Mouse (Mus musculus): Measurements from ENCODE around the gene Ermap.

Gene Ermap

DNA sequence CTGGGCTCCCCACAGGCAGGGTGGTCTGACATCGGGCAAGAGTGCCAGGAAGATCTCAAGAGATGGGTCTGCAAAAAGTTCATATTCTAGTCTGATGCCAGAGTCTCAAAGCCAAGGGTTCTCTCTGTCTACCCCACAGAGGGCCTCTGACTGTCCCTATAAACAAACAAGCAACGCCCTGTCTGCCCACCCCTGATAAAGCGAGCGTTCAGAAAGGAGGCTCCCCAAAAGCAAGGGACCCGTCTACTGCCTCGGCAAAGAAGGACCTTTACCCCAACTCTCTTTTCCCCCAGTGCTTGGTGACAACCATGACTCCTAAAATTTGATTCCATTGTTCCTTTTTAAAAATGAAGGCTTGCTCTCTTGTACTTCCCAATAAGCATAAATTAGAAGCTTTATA is at the start of gene Ermap:
TSS of gene Ermap (minus strand) at position 148 of the 400 bp plus-strand sequence.
- DNase-seq = no peak

DNA sequence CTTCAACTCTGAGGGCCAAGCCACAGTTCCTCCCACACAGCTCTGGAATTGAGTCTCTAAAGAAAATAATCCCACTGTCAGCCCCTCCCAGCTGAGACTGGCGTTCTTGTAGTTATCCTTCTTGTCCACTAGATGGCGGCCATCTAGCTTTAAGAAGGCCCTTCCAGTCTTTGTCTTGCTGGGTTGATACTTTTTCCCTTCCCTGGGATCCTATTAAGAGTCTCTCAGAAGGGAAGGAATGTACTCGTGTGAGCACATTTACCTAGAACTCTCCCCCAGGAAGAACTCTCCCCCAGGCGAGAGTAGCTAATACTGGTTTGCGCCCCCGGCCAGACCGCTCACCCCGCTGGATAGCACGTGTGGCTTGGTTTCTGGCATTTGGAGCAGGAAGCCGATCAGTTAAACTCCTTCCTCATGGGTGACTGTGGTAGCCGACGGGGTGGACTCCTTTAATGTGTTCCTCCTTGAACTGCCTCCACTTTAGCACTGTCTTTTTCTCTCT is 49.4 kb upstream of the Ermap start:
- DNase-seq = peak; percentile 31

DNA sequence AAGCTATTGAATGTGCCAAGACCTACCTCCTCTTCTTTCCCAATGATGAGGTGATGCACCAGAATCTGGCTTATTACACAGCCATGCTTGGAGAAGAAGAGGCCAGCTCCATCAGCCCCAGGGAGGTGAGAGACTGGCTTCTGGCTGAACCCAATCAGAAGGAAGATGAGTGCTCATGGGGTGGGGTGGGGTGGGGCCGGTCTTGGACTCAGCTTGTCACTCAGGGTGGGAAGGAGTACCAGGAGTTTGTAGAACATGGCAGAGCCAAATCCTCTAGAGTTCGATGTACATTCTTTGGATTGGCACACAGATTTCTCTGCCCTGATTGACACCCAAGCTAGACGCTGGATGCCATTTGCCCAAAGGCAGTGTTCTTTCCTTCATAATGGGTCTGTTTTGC is 48.9 kb upstream of the Ermap start:
- DNase-seq = no peak

DNA sequence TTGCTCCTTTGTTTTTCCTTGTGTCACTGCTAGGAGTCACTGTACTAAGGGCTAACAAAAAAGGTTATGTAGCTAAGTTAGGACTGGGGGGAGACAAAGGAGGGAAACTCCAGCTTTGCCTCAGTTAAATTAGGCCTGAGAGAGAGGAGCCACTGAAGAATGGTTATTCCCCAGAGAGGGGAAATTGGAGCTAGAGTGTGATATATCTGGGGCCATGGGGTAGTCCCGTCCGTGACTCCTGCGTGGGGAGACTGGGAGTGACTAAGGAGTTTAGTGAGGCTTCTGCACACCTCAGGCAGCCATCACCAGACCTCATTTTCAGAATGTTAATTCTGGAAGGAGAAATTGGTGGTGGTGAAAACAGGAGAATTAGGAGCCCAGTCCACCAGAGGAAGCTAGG is 44.5 kb upstream of the Ermap start:
- no peak for DNase-seq

DNA sequence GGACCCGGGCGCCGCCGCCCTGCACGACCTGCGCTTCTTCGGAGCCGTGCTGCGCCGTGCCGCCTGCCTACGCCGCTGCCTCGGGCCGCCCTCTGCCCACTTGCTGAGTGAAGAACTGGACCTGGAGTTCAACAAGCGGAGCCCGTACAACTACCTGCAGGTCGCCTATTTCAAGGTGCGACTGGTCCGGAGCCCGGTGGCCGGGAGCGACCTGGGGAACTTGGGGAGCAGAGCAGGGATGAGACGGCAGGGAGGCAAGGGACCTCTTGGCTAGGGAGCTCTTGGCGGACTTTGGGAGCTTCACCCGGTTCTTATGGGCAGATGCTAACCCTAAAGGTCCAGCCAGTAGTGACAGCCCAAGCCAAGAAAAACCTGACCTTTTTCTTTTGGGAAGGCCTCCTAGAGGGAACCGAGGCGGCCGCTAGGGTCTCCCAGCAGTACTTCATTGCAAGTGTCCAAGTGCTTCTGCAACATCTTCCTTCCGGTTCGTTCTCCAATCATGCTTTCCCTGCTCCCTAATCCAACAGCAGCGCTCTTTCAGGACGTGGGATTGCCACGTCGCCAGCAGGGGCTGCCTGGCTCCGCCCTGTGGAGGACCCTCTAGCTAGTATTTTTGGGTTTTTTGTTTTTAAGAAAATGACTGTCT is 43.6 kb upstream of the Ermap start:
- no peak for DNase-seq

DNA sequence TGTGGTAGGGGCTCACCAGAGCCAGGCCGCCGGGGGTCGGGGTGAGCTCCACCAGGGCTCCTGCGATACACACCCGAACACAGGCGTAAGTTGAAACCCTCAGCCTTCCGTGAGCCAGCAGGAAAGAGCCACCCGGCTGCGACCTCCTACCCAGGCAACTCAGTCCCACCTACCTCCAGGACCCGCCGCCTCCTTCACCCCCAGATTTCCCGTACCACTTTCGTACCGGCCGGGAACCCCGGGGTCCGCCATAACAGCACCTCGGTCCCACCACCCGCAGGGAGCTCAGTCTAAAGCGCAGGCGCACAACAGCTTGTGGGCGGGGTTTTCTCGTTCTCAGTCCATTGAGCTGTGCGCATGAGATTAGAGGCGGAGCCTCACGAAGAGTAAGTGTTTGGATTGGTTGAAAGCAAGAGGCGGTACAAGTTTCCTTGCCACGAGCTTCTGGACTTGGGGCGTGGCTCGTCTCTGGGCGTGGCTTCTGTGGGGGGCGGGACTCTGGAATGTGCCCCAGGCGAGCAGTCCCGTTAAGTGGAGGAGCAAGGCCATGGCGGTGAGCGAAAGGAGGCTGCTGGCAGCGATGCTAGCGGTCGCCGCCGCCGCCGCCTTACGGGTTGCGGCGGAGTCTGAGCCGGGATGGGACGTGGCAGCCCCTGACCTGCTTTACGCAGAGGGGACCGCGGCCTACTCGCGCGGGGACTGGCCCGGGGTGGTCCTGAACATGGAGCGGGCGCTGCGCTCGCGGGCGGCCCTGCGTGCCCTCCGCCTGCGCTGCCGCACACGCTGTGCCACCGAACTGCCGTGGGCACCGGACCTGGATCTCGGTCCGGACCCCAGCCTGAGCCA is 42.8 kb upstream of the Ermap start, which contains the start of the genes AU022252 and P3h1:
TSS of gene AU022252 (minus strand) at position 303 of the 846 bp plus-strand sequence.
TSS of gene P3h1 (plus strand) at position 506 of the 846 bp plus-strand sequence.
- peak; percentile 100 for DNase-seq

DNA sequence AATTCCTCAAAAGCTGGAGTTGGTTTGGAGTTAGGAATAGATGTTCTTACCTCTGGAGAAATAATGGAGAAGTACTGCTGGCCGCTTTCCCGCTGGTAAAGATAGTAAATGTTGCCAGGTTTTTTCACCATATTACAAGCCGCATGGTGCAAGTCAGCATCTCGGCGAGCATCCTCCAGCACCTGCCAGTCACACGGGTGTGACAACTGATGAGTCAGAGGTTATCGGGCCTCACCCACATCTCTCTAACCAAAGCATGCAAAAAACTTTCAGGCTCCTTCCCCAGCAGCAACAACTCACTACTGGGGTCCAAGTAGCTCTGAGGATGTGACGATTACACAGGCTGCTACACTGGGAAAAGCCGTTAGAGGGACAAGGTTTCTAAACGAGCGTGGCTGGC is 36.9 kb upstream of the Ermap start:
- DNase-seq = no peak

DNA sequence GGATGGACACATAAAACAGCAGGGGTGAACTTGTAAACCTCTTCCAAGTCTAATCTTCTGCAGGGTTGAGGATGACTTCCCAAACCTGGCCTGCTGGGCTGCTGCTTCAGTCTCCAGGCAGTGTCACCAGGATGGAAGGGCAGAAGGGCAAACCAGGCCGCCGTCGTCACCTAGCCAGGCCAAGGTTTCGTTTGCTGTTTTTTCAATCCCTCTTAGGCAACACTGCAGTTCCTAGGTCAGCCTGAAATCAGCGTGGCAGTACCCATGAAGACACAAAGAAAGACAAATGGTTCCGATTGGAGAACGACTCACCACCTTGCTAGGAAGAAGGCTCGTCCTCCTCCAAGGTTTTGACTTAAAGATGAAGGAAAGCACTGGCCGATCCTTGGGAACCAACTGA is 35.9 kb upstream of the Ermap start:
- no peak for DNase-seq

DNA sequence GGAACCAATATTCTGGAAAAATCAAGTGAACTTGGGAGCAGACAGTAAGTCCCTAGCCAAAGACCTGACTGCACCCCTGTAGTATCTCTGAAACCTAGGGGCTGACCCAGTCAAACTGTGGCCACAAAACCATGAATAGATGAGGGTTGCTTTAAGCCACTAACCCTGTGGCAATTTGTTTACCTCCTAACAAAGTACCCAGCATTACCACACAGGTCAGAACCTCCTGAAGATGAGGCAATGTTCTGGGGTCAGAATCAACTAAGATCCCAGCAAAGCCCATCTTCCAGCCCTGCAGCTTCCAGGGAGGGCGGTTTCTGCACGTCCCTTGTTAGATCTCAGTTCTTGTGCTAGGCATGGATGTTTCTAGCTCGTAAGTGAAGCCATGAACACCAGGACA is 34.7 kb upstream of the Ermap start:
- DNase-seq = no peak

DNA sequence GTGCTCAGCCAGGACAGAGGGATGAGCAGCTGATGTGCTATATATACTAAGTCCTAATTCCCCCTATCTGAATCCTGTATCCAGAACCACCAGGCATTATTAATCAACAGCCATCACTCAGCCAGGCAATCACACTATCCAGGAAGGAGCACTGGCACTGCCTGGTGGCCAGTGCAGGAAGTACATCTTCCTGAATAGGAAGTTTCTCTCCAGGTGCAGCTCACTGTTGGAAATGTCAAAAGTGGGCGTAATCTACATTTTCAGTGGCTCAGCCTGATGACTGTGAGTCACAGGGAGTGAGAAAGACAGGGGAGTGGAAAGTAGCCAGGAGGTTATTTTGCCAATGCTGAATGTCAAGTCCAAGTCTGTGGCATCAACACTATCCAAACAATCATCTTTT is 33.9 kb upstream of the Ermap start:
- DNase-seq = peak; percentile 11

DNA sequence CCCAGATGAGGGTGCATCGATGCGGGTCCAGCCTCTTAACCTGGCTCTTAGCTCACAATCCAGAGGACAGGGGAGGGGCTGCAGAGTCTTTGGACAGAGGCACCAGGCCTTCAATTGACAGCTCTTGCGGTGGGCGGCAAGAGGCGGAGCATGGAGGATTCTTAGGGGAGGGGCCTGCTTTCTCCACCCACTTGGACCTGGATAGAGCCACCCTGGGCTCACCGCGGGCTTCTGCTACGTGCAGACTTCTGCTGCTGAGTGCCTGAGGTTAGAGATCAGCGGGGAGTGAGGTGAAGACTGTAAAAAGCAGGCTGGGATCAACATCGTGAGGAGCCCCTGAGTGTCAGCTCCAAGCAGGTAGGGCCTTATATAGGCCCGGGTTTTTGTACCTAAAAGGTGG is 28.4 kb upstream of the Ermap start, which contains the start of gene Tmem269:
TSS of gene Tmem269 (minus strand) at position 49 of the 400 bp plus-strand sequence.
- DNase-seq = no peak

DNA sequence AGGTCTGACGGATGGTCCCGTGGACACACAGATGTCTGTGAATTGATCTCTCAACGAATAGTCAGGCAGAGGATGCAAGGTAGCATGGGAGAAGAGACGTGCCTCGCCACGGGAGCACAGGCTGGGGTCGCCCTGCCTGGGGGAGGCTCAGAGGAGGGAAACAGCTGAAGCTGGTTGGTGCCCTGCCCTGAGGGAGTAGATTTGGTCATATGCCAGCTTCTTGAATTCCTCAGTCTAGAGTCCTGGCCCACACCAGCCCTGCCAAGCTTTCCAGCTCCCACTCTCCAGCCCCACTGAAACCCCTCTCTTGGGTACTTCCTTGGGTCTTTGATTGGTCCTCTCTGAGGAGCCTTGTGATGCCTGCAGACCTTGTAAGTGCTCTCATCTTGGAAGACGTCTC is 26.9 kb upstream of the Ermap start:
- no peak for DNase-seq

DNA sequence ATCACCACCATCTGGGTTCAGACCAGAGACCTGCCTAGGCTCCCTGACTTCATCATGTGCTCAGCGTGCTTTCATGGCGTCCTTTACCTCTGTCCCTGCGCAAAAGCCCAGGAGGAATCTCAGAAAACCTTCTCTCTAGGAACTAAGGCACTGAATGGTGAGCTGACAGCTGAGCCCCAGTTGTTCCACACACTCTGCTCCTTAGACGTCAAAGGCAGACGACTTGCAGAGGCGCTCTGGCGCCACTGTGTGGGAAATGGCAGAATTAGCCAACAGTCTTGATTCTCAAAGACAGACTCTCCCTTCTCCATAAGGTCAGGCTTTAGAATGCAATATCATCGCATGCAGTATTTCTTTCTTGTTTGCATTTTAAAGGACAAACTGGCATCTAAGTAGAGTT is 14.9 kb upstream of the Ermap start:
- peak; percentile 59 for DNase-seq

DNA sequence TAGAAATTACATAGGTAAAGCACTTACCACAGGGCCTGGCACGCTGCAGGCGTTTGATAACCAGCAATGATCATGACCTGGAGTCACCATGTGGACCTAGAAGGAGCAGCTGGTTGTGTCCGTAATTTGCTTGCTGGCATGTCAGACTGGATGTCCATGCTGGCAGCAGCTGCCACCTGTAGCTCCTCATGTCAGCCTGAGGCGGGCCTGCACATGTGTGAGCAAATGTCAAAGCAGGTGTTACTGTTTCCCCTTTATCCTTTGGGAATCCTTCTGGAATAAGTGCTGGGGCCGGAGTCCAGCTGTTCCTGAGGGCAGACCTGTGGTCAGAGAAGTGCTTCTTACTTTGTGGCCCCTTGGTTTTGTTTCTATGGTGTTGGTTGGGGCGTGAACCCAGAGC is 8.3 kb upstream of the Ermap start:
- DNase-seq = no peak

DNA sequence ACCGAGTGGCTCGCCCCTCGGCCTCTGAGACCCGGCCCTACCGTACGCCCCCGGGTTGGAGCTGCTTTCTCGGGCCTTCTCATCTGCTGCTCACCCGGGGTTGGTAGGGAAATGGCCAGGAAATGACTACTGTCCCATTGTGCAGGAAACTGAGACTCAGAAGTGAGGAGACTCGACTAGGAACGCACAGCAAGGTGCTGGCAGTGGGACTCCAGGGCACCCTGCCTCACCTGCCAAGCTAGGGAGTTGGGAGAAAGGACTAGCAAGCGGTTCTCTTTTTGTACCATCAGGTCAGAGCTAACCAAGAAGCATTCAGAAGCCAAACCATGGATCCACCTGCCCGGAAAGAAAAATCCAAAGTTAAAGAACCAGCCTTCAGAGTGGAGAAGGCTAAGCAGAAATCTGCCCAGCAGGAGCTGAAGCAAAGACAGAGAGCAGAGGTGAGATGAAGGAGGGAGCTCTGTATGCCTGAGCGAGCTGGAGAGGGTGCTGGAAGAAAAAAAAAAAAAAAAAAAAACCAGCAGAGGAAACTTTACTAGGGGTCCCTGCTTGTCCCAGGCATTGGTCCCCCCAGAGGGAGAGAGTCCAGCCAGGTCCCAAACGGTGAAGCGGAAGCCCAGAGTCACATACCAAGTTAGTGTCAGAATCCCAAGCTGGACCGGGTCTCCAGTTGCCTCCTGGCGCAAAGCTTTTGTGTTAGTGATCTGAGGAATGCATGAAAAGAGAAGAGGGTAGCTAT is 5.9 kb upstream of the Ermap start:
- no peak for DNase-seq

DNA sequence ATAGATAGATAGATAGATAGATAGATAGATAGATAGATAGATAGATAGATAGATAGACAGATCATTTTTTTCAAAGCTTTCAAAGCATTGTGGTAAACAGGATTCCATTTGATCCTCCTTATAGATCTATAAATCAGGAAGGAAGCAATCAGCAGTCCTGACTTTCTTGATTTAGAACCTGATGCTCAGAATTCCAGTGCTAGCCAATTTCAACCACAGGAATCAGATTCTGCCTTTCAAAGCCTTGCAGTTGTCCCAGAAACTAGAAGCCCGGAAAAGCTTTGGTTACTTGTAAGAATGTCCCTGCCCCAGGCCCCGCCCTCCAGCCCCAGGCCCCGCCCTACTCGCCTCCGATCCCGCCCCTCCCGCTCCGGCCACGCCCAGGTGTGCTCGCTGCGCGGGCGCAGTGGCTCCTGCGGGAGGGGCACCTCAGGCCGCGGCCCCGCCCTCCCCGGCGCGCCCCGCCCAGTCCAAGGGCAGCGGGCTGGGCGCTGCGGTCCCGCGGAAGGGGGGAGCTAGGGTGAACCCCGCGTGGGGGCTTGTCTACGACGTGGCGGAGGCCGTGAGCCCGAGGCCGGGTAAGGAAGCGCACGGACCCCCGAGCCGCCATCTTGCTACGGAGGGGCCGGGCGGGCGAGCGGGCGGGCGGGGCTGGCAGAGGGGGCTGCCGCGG is 5.2 kb upstream of the Ermap start, which contains the start of gene Svbp:
TSS of gene Svbp (plus strand) at position 398 of the 673 bp plus-strand sequence.
- peak; percentile 88 for DNase-seq

DNA sequence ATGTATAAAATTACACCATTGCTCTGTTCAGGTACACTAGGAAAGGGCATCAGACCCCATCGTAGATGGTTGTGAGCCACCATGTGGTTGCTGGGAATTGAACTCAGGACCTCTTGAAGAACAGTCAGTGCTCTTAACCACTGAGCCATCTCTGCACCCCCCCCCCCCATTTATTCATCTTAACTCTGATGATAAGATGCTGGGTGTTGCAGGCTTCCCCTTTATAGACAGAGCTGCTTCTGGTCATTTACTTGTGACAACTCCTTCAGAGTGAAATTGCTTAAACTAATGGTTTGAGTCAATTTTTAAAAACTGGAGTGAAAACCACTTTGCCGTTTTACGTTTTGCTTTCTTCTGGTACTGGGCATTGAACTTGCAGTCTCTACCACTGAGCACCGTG is 2.9 kb upstream of the Ermap start:
- DNase-seq = no peak

DNA sequence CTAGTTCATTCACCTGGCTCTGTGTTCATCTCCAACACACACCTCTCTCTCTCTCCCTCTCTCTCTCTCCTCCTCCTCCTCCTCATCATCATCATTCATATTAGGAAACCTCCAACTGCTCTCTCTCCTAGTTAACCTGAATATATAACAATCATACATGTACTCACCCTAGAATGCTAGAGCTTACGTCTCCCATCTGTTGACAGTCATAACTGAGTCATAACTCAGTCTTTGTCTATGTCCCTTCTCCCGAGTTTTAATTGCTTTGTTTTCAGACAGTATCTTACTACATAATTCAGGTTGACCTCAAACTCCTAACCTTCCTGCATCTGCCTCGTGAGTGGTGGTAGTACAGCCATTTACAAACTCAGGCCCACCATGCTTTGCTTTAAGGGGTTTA is 1.5 kb upstream of the Ermap start:
- no peak for DNase-seq

DNA sequence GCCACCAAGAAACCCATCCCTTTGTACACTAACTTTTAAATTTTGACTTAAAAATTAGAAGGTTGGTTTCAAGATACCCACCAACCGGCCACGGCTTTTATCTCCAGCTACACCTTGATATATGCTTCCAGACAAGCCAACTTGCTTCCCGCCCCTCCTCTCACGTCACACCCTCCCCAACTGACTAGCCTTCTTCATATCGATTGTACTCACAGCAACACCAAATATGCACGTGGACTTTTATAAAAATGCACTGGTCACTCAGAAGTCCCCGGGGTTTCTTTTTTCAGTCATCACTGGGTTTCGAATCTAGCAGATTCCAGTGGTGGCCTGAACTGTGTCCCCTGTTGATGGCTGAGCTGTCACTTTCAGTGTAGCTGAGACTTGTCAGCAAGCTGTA is 807 bp upstream of the Ermap start:
- DNase-seq = no peak

DNA sequence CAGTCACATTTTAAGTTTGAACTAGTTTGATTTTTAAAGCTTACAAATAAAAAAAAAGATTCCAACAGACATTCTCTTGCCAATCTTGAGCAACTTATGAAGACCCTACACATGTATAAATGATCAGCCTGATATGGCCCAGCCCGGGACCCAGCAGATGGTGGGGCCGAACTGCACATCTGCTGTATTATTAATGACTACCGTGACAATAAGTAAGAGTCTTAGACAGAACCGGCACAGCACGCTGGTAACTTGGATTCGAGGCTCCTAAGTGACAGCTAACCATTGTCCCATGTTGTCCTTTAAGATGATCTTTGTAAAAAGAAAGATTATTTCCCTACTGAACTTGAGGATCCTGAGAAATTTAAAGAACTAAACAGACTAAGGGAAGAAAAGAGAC is 419 bp downstream of the Ermap start:
- DNase-seq = no peak

DNA sequence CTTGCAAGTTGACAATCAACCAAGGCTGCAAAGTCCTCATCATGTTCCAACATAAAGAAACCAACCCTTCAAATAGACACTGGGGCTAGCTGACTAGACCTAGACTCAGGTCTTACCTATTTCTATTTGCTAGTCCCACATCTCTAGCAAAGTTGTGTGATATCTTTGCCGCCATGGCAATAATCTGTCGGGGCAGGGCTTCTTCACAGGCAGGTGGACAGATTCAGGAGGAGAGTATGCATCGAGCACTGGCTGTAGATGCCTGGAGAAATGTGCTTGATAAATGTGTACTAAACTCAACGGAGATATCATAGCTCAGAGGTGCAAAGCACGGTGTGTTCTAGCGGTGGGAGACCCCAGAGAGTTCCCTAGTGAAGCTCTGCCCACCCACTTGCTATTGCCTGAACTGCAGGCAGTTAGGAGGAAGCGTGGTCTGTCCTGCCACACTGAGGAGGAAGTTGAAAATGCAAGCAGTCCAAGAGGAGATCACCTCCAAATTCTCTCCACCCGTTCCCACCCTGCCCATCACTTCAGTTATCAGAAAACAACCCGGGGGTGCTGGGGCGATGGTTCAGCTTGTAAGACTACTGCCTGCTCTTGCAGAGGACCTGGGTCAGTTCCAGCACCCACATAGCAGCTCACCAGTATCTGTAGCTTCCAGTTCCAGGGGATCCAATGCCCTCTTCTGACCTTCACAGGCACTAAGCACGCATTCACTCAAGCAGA is 1.6 kb downstream of the Ermap start:
- no peak for DNase-seq

DNA sequence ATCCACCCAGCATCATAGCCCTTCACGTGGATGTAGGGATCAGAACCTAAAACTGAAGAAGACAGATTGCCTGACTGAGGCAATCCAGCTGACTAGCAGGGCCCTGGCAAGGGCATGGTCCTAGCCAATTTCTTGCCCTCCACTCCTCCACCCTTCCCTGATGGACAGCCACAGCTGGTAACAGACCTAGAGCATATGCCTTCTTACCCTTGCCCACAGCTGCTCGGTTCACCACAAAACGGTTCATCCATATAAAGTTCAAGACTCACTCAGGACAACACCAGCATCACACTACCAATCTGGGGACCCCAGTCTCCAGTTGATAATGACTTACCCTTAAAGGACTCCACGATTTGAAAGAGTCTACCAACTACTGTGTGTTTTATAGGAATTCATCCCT is 4.0 kb downstream of the Ermap start:
- no peak for DNase-seq

Measured in thymus, postnatal 25 days (tissue).